Mouse (Mus musculus) hindbrain, embryonic 15.5 days (tissue): ENCODE results near the gene Rere. TPM values are rescaled to one million over a fixed set of nuclear protein-coding genes. Genes with fewer than 3 reads are reported as not detected.

Source experiments
- ATAC-seq: fragments of 200-750 bp; cut with Nextera tagmentation; 2 replicates; pipeline ENCODE4 v1.8.0; 2017; ENCODE audit warnings: low read depth, moderate number of reproducible peaks, moderate TSS enrichment; ENCODE audit not compliant: low FRiP score
- H3K27ac ChIP-seq: fragments of 300-500 bp; sonication (generic); replicated peaks from 2 replicates; pipeline ENCODE4 v1.5.1; 2015; ENCODE audit warnings: mild to moderate bottlenecking, inconsistent platforms
- H3K27me3 ChIP-seq: fragments of 300-500 bp; sonication (generic); 2 replicates; pipeline ENCODE4 v1.6.1; 2015; ENCODE audit warnings: control low read depth, inconsistent platforms
- H3K36me3 ChIP-seq: fragments of 300-500 bp; sonication (generic); 2 replicates; pipeline ENCODE4 v1.6.1; 2015; ENCODE audit warnings: control low read depth, inconsistent platforms
- H3K4me1 ChIP-seq: fragments of 300-500 bp; sonication (generic); replicated peaks from 2 replicates; pipeline ENCODE4 v1.6.1; 2015; ENCODE audit warnings: control low read depth, inconsistent platforms
- H3K4me2 ChIP-seq: fragments of 300-500 bp; sonication (generic); 2 replicates; pipeline ENCODE4 v1.6.1; 2015; ENCODE audit warnings: moderate library complexity, mild to moderate bottlenecking, inconsistent platforms
- H3K4me3 ChIP-seq: fragments of 300-500 bp; sonication (generic); 2 replicates; pipeline ENCODE4 v1.5.1; 2015; ENCODE audit warnings: mild to moderate bottlenecking, inconsistent platforms
- H3K9ac ChIP-seq: fragments of 300-500 bp; sonication (generic); 2 replicates; pipeline ENCODE4 v1.6.1; 2015; ENCODE audit warnings: inconsistent platforms
- H3K9me3 ChIP-seq: fragments of 300-500 bp; sonication (generic); 2 replicates; pipeline ENCODE4 v1.6.1; 2016; ENCODE audit warnings: control low read depth, inconsistent platforms
- WGBS: fragments of 180-500 bp; shearing (Covaris S2); methylation state at CpG from one replicate; pipeline ENCODE4 v1.1.7; 2015; 5-methylcytosine and 5-hydroxymethylcytosine counted together
- polyA plus RNA-seq: library from polyadenylated mRNA; unstranded; fragments of >200 nt; fragmentation: Nextera tagmentation; extraction: Ambion mirVana; gene quantifications from 2 replicates; pipeline ENCODE4 v1.2.1, GENCODE M21; 2015

The Rere gene
- polyA plus RNA-seq, 1 experiment from 2014 or later: 32.5 TPM

DNA sequence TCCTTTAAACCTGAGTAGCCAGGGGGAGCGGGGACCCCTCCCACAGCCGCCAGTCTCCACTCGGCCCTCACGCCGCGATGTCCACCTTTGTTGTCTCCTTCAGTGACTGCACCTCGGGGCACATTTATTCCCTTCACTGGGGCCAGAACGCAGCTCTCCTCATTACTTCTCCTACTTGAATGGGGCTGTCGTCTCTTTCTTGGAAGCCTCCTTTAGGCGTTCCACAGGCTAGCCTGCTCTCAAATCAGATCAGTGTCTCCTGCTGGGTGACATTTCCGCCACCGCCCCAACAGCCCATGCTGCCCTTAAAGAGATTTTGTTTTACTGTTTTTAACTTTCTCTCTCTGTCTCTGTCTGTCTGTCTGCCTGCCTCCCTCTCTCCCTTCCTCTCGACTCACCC lies 380.4 kb downstream of the Rere start:
- peak overlapping the region; percentile 50 for H3K4me2 ChIP-seq
- H3K4me1 ChIP-seq: peaks cover 12% of the 10 kb centered on the region
- peak overlapping the region; percentile 17; the same call in 1 of the 2 replicates for H3K9ac ChIP-seq
- no peaks in the 10 kb centered on the region for H3K9me3 ChIP-seq
- H3K27ac ChIP-seq: no peak overlapping the region; the same call in 1 of the 2 replicates
- no peaks in the 10 kb centered on the region for H3K36me3 ChIP-seq
- 4% methylated on average over 13 of the region's 13 CpGs for WGBS
- peaks cover 3% of the 10 kb centered on the region; the same call in 1 of the 2 replicates for H3K27me3 ChIP-seq
- no peak for ATAC-seq
- H3K4me3 ChIP-seq: peak overlapping the region; percentile 12; the same call in 1 of the 2 replicates

DNA sequence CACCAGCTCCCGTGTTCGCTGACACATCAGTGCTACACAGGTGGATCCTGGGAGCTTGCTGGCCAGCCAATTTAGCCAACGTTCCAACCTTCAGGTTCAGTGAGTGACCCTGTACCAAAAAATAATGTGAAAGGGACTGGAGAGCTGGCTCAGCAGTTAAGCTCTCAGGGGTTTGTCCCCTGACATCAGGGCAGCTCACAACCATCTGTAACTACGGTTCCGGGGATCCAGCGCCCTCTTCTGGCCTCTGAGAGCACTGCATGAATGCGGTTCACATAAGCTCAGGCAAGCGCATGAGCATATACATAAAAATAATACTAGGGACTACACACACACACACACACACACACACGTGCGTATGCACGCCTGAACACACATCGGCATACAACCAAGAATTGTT lies 381.7 kb downstream of the Rere start:
- no peak for ATAC-seq
- Histone ChIP-seq H3K27ac (no peak overlapping the region), H3K27me3 (peaks cover 3% of the 10 kb centered on the region; the same call in 1 of the 2 replicates), H3K4me2 (no peak overlapping the region), H3K36me3 (no peaks in the 10 kb centered on the region), H3K9me3 (no peaks in the 10 kb centered on the region), H3K9ac (no peak overlapping the region), H3K4me3 (no peak overlapping the region), H3K4me1 (peaks cover 12% of the 10 kb centered on the region)
- 58% methylated on average over 12 of the region's 12 CpGs for WGBS

DNA sequence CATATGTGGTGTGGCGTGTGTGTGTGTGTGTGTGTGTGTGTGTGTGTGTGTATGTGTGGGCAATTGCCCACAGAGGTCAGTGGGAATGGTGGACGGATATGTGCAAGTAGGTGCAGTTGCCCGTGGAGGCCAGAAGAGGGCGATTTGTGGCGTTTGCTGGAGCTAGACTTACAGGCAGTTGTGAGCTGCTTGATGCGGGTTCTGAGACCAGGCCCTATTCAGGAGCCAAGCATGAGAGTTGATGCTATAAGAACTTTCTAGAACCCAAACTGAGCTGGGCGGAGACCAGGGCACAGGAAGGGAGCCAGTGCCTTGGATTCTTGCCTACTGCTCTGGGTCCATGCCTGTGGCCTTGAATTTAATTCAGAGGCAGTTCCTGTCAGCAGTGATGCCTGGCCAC lies 383.3 kb downstream of the Rere start:
- Histone ChIP-seq H3K27me3 (peaks cover 3% of the 10 kb centered on the region; the same call in 1 of the 2 replicates), H3K27ac (no peak overlapping the region), H3K36me3 (no peaks in the 10 kb centered on the region), H3K4me1 (peaks cover 12% of the 10 kb centered on the region), H3K9me3 (no peaks in the 10 kb centered on the region), H3K4me3 (no peak overlapping the region), H3K9ac (no peak overlapping the region), H3K4me2 (no peak overlapping the region)
- whole genome bisulfite sequencing: 82% methylated on average over 7 of the region's 7 CpGs
- no peak for ATAC-seq

DNA sequence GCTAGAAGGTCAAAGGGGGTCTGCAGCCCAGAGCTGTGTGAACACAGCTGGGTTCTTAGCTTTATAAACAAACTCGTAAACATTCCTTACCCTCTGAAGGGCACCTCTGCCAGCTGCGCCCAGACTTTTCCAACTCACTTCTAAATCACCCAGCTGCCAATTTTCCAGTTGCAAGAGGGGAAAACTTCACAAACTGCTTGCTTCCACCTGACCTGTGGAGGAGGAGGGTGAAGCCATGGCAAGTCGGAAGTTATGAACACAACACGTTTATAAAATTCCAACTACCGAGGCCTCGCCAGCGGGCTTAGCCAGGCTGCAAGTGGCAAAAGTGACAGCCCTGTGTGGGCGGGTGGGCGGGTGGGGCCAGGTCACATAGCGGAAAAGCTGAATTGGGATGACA lies 384.4 kb downstream of the Rere start:
- Histone ChIP-seq H3K4me1 (peaks cover 12% of the 10 kb centered on the region), H3K36me3 (no peaks in the 10 kb centered on the region), H3K4me2 (no peak overlapping the region), H3K27me3 (peaks cover under 1% of the 10 kb centered on the region; the same call in 1 of the 2 replicates), H3K4me3 (no peak overlapping the region), H3K9ac (no peak overlapping the region), H3K27ac (no peak overlapping the region), H3K9me3 (no peaks in the 10 kb centered on the region)
- ATAC-seq: no peak
- 86% methylated on average over 10 of the region's 10 CpGs for WGBS

Other genes with a start within 250 kb of the Rere start
- 0.40 and 0.59 TPM in 2 replicates for gene Gpr157, start 194.3 kb upstream of the Rere start, polyA plus RNA-seq
- gene Slc2a5, start 162.4 kb upstream of the Rere start, polyA plus RNA-seq: 2.2 TPM in 2 replicates
- gene Slc2a7, start 132.7 kb upstream of the Rere start, polyA plus RNA-seq: not detected in 2 replicates
- not detected in 2 replicates for gene Car6, start 80.3 kb upstream of the Rere start, polyA plus RNA-seq
- gene Eno1, start 44.9 kb upstream of the Rere start, polyA plus RNA-seq: 1,126 and 1,158 TPM in 2 replicates